2 mouse cellular contexts compared by ENCODE assay signal in genomic region chr11:80854908-80855307, GRCm38 (mm10).
TF ChIP-seq lines count a peak whose summit lies in the region.

No protein-coding gene starts in this region.

TF ChIP-seq in CH12.LX, 34 proteins besides CTCF, POLR2A, EP300 and RAD21 (continued from another document):
- no peak for TF ChIP-seq ZKSCAN1 (IDR thresholded peaks at IDR 0.05; ENCODE audit: borderline replicate concordance, low read depth, low read length)

TF ChIP-seq in MEL, 35 proteins besides CTCF, POLR2A, EP300 and RAD21 (continued from another document):
- TF ChIP-seq POLR2AphosphoS5 (IDR thresholded peaks at IDR 0.05; ENCODE audit: borderline replicate concordance, low read depth, low read length), result no peak
- TF ChIP-seq NRF1 (IDR thresholded peaks at IDR 0.05; ENCODE audit: insufficient read depth, low read depth, low read length, poor library complexity, severe bottlenecking), result peak; percentile 91
- no peak for TF ChIP-seq GABPA (IDR thresholded peaks at IDR 0.05; ENCODE audit: low read depth, low read length)
- TF ChIP-seq HCFC1 (IDR thresholded peaks at IDR 0.05; ENCODE audit: low read depth, low read length), result no peak
- TF ChIP-seq MAFK (IDR thresholded peaks at IDR 0.05; ENCODE audit: borderline replicate concordance, low read depth, low read length), result no peak
- TF ChIP-seq ZKSCAN1 (IDR thresholded peaks at IDR 0.05; ENCODE audit: low read depth, low read length), result no peak
- TF ChIP-seq GATA1 (IDR thresholded peaks at IDR 0.05; ENCODE audit: low read depth, low read length), result peak; percentile 83
- no peak for TF ChIP-seq CHD2 (IDR thresholded peaks at IDR 0.05; ENCODE audit: low read length)
- TF ChIP-seq MYC (IDR thresholded peaks at IDR 0.05; ENCODE audit: low read depth, low read length), result no peak
- TF ChIP-seq UBTF (IDR thresholded peaks at IDR 0.05; ENCODE audit: borderline replicate concordance, insufficient read depth, low read depth, low read length), result no peak
- no peak for TF ChIP-seq ZC3H11A (IDR thresholded peaks at IDR 0.05; ENCODE audit: low read depth, low read length)
- no peak for TF ChIP-seq USF1 (IDR thresholded peaks at IDR 0.05; ENCODE audit: low read depth, low read length)
- no peak for TF ChIP-seq ZMIZ1 (IDR thresholded peaks at IDR 0.05; ENCODE audit: low read depth, low read length)
- peak; percentile 66 for TF ChIP-seq RCOR1 (IDR thresholded peaks at IDR 0.05; ENCODE audit: low read depth, low read length)
- TF ChIP-seq MAZ (IDR thresholded peaks at IDR 0.05; ENCODE audit: low read depth, low read length), result no peak
